Mouse (Mus musculus): ENCODE measurements around the gene Tmem30c.
A peak's percentile ranks its signal among the peaks of the same experiment; 100 is the strongest.

Gene Tmem30c

GRCm38 (mm10) chr16:57292765-57293164, at the start of gene Tmem30c:
Gene Tmem30c, minus strand, starts transcription at chr16:57292865.
- no peak for DNase-seq (ENCODE audit: low spot score in 2 of 2)

- DNase-seq (ENCODE audit: low spot score in 2 of 2): no peak
Measured at GRCm38 (mm10) chr16:57340613-57340898, 47.9 kb upstream of the Tmem30c start.

GRCm38 (mm10) chr16:57339765-57340612, 47.3 kb upstream of the Tmem30c start:
- no peak for DNase-seq (ENCODE audit: low spot score in 2 of 2)

GRCm38 (mm10) chr16:57336770-57337423, 44.2 kb upstream of the Tmem30c start:
- peak in 1 of 2 experiments; percentile 41 for DNase-seq (ENCODE audit: low spot score in 2 of 2)

GRCm38 (mm10) chr16:57332301-57332700, 39.6 kb upstream of the Tmem30c start:
- no peak for DNase-seq (ENCODE audit: low spot score in 2 of 2)

GRCm38 (mm10) chr16:57330111-57330510, 37.4 kb upstream of the Tmem30c start:
- DNase-seq (ENCODE audit: low spot score in 2 of 2): no peak

- no peak for DNase-seq (ENCODE audit: low spot score in 2 of 2)
Measured at GRCm38 (mm10) chr16:57329028-57329427, 36.4 kb upstream of the Tmem30c start.

- no peak for DNase-seq (ENCODE audit: low spot score in 2 of 2)
Measured at GRCm38 (mm10) chr16:57326996-57327395, 34.3 kb upstream of the Tmem30c start.

- no peak for DNase-seq (ENCODE audit: low spot score in 2 of 2)
Measured at GRCm38 (mm10) chr16:57319284-57320124, 26.8 kb upstream of the Tmem30c start.

- no peak for DNase-seq (ENCODE audit: low spot score in 2 of 2)
Measured at GRCm38 (mm10) chr16:57318637-57319125, 26.0 kb upstream of the Tmem30c start.

GRCm38 (mm10) chr16:57317882-57318636, 25.4 kb upstream of the Tmem30c start:
- no peak for DNase-seq (ENCODE audit: low spot score in 2 of 2)

- no peak for DNase-seq (ENCODE audit: low spot score in 2 of 2)
Measured at GRCm38 (mm10) chr16:57317127-57317526, 24.5 kb upstream of the Tmem30c start.

- DNase-seq (ENCODE audit: low spot score in 2 of 2): no peak
Measured at GRCm38 (mm10) chr16:57315026-57315425, 22.4 kb upstream of the Tmem30c start.

GRCm38 (mm10) chr16:57314236-57314635, 21.6 kb upstream of the Tmem30c start:
- DNase-seq (ENCODE audit: low spot score in 2 of 2): no peak

GRCm38 (mm10) chr16:57313487-57313886, 20.8 kb upstream of the Tmem30c start:
- no peak for DNase-seq (ENCODE audit: low spot score in 2 of 2)

GRCm38 (mm10) chr16:57312130-57312529, 19.5 kb upstream of the Tmem30c start:
- DNase-seq (ENCODE audit: low spot score in 2 of 2): no peak

- no peak for DNase-seq (ENCODE audit: low spot score in 2 of 2)
Measured at GRCm38 (mm10) chr16:57305463-57305862, 12.8 kb upstream of the Tmem30c start.

GRCm38 (mm10) chr16:57303716-57304115, 11.1 kb upstream of the Tmem30c start:
- no peak for DNase-seq (ENCODE audit: low spot score in 2 of 2)

- no peak for DNase-seq (ENCODE audit: low spot score in 2 of 2)
Measured at GRCm38 (mm10) chr16:57302792-57303698, 10.4 kb upstream of the Tmem30c start.

GRCm38 (mm10) chr16:57301512-57302115, 8.9 kb upstream of the Tmem30c start:
- no peak for DNase-seq (ENCODE audit: low spot score in 2 of 2)
